Mouse (Mus musculus) mature B cell (primary cell): ENCODE measurements around the gene Ak1.

Experiments used
- in situ Hi-C: fragments of 300-500 bp; cut with MboI; formaldehyde crosslinking; loops from 2 replicates; pipeline ENCODE4 v1.14.3; 2019

Ak1 gene

GRCm38 (mm10) chr2:32653764-32654163, 32.2 kb downstream of the Ak1 start:
- in situ Hi-C loops: no loop called here

- in situ Hi-C loops: no loop called here
These were observed 33.3 kb downstream of the Ak1 start for GRCm38 (mm10) chr2:32654743-32655393.

- in situ Hi-C loops: no loop called here
These were observed 33.8 kb downstream of the Ak1 start for GRCm38 (mm10) chr2:32655394-32655744.

GRCm38 (mm10) chr2:32655826-32656225, 34.3 kb downstream of the Ak1 start:
- in situ Hi-C loops: no loop called here

- in situ Hi-C loops: no loop called here
These were observed 37.3 kb downstream of the Ak1 start for GRCm38 (mm10) chr2:32658873-32659272.

- in situ Hi-C loops: no loop called here
These were observed 40.0 kb downstream of the Ak1 start for GRCm38 (mm10) chr2:32661509-32662107.

- in situ Hi-C loops: no loop called here
These were observed 40.7 kb downstream of the Ak1 start for GRCm38 (mm10) chr2:32662291-32662690.

GRCm38 (mm10) chr2:32665345-32665744, 43.8 kb downstream of the Ak1 start:
- in situ Hi-C loops: no loop called here

GRCm38 (mm10) chr2:32665853-32666252, 44.3 kb downstream of the Ak1 start:
- in situ Hi-C loops: no loop called here

GRCm38 (mm10) chr2:32667775-32668174, 46.2 kb downstream of the Ak1 start:
- in situ Hi-C loops: no loop called here

GRCm38 (mm10) chr2:32668176-32668575, 46.6 kb downstream of the Ak1 start:
- in situ Hi-C loops: no loop called here

- in situ Hi-C loops: no loop called here
These were observed 48.3 kb downstream of the Ak1 start for GRCm38 (mm10) chr2:32669876-32670275.

- in situ Hi-C loops: no loop called here
These were observed 49.6 kb downstream of the Ak1 start for GRCm38 (mm10) chr2:32671147-32671546.

- in situ Hi-C loops: no loop called here
These were observed 50.5 kb downstream of the Ak1 start for GRCm38 (mm10) chr2:32671907-32672595.

- in situ Hi-C loops: no loop called here
These were observed 51.8 kb downstream of the Ak1 start for GRCm38 (mm10) chr2:32673176-32673917.

GRCm38 (mm10) chr2:32676821-32677220, 55.3 kb downstream of the Ak1 start:
- in situ Hi-C loops: no loop called here

GRCm38 (mm10) chr2:32677683-32678082, 56.1 kb downstream of the Ak1 start:
- in situ Hi-C loops: no loop called here

GRCm38 (mm10) chr2:32680051-32680451, 58.5 kb downstream of the Ak1 start:
- in situ Hi-C loops: no loop called here

GRCm38 (mm10) chr2:32680961-32681650, 59.5 kb downstream of the Ak1 start:
- in situ Hi-C loops: no loop called here

- in situ Hi-C loops: no loop called here
These were observed 60.2 kb downstream of the Ak1 start for GRCm38 (mm10) chr2:32681754-32682153.

- in situ Hi-C loops: no loop called here
These were observed 61.3 kb downstream of the Ak1 start for GRCm38 (mm10) chr2:32682721-32683417.
